14 mouse cellular contexts compared by ENCODE assay signal in the genomic region with DNA sequence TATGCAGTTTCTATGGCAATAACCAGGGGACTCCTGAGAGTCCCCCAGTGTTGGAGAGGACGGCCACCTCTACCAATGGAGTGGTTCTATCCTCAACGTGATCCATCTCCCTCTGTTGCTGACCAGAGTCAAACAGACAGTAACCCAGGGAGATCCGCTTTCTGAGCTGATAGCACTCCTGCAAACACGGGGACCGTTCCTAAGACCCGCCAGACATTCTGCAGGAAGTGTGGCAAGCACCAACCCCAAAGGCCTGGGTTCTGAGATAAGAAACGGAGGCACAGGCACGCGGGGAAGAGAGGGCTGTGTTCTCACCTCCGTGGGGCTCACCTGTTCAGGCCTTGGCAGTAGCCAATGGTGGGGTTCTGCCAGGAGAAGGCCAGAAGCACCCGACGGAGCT.
"Had no signal": no experiment of that assay in that cellular context is flagged by ENCODE, and none has a peak within 500 bp of the region (broad histone marks: within the 10 kb centered on the region; RNA-seq: fewer than 3 reads in every experiment).

No protein-coding gene starts in this region.

- H3K4me3 ChIP-seq: limb, embryonic 15.5 days; megakaryocyte, embryonic 14.5 days; midbrain, embryonic 12.5 days; neural tube, embryonic 13.5 days; stomach, embryonic 15.5 days had no signal

- DNase-seq: kidney, adult 18-20 months; kidney, postnatal 25 days; layer of hippocampus, postnatal 36 days; lung, adult 18-20 months; lung, postnatal 36 days; retina, postnatal 1 day; thymus, adult 2 months; thymus, postnatal 25 days had no signal

- H3K4me2 ChIP-seq: limb, embryonic 15.5 days; midbrain, embryonic 12.5 days; neural tube, embryonic 13.5 days; stomach, embryonic 15.5 days had no signal

- ATAC-seq: midbrain, embryonic 16.5 days had no signal

- H3K9ac ChIP-seq: limb, embryonic 15.5 days; midbrain, embryonic 12.5 days; neural tube, embryonic 13.5 days; stomach, embryonic 15.5 days had no signal

- H3K27me3 ChIP-seq: megakaryocyte, embryonic 14.5 days; stomach, embryonic 15.5 days had no signal

- H3K36me3 ChIP-seq: limb, embryonic 15.5 days; midbrain, embryonic 12.5 days; neural tube, embryonic 13.5 days; stomach, embryonic 15.5 days had no signal

- H3K9me3 ChIP-seq: limb, embryonic 15.5 days; megakaryocyte, embryonic 14.5 days; midbrain, embryonic 12.5 days; neural tube, embryonic 13.5 days; stomach, embryonic 15.5 days had no signal

- H3K27ac ChIP-seq: limb, embryonic 15.5 days; midbrain, embryonic 12.5 days; neural tube, embryonic 13.5 days; stomach, embryonic 15.5 days had no signal

- H3K4me1 ChIP-seq: midbrain, embryonic 12.5 days; stomach, embryonic 15.5 days had no signal
